Mouse (Mus musculus) megakaryocyte-erythroid progenitor cell, adult 5 weeks (primary cell): ENCODE measurements around the gene Tm6sf1. TPM values are rescaled to one million over a fixed set of nuclear protein-coding genes. Genes with fewer than 3 reads are reported as not detected.

Experiments used
- polyA plus RNA-seq: library from polyadenylated mRNA; stranded (reverse); fragments of >175 nt; gene quantifications from 2 replicates; pipeline ENCODE4 v1.2.3, GENCODE M21; 2012

The Tm6sf1 gene
- polyA plus RNA-seq: 104 and 113 TPM in 2 replicates

DNA sequence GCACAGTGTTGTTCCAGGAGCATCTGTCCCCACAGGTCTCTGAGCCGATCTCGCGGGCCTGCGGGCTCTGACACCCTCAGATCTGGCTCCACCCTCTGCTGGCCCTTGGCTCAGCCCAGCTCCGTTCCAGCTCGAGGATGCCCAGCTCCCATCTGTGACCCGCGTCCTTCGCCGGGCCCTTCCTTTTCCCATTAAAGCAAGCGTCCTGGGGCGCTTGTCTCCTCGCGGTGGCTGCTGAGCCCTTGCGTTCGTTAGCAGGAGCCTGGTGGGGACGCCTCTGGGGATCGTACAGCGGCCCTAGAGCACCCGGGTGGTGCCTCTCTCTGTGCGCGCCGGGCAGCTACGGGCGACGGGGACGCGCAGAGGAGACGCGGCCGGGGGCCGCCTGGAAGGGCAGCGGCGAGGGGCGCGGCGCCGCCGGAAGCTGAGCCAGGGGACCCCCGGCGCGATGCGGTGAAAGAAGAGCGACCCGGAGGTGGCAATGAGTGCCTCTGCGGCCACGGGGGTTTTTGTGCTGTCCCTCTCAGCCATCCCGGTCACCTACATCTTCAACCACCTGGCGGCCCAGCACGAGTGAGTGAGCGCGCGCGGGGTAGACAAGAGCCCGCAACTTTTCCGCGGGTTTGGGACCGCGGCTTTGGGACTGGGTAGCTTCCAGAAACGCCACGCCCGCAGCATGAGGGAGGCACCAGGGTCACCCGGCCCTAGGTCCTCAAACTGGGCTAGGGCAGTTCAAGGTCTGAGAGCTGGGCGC, at the start of gene Tm6sf1:
Tm6sf1 (plus strand) TSS at position 34 of the 754 bp plus-strand sequence.

DNA sequence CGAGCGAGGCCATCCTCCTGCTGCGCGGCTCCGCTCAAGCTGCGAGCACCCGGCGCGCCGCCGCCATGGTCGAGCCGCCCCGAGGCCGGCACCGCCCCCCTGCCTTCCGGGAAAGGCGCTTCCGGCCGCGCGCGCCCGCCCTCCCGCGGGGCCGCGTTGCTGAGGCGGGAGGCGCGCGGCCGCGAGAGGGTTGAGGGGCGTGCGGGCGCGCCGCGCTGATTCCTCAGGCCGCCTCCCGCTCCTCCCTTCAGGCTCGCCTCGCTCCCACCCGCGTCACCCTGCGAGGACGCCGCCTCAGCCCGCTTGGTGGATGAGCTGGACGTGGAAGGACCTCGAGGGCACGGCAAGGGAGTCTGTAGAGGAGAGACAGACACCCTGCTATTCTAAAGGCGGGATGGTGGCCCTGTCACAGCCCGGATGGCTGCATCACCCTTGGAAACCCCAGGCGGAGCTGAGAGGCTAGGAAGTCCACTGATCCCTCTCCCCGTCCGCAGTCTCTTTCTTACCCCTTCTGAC, 29.4 kb upstream of the Tm6sf1 start, which contains the start of gene Btbd1:
Btbd1 (minus strand) TSS at position 53 of the 516 bp plus-strand sequence.

DNA sequence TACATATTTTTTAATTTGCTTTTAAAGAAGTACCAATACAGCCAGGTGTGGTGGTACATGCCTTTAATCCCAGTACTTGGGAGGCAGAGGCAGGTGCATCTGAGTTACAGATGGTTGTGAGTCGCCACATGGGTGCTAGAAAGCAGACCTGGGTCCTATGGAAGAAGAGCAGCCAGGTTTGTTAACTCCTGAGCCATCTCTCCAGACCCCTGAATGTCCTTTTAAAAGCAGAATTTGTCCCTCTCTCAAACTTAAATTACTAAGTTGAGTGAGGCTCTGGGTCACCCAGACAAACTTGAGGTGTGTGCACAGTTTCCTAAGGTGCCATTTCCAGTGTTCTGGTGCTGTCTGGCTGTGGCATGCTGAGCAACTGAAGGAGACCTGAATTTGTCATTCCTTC, 3.1 kb upstream of the Tm6sf1 start, which contains the start of gene Gm10160:
Gm10160 (minus strand) TSS at position 101 of the 400 bp plus-strand sequence.

Other genes with a start within 250 kb of the Tm6sf1 start
- 1.5 and 2.8 TPM in 2 replicates for gene Homer2, start 151.5 kb upstream of the Tm6sf1 start, polyA plus RNA-seq
- gene Ramac, start 96.1 kb upstream of the Tm6sf1 start, polyA plus RNA-seq: 34.3 and 44.4 TPM in 2 replicates
- gene 3110040N11Rik, start 69.5 kb upstream of the Tm6sf1 start, polyA plus RNA-seq: 23.8 and 25.7 TPM in 2 replicates
- gene Btbd1, start 29.6 kb upstream of the Tm6sf1 start, polyA plus RNA-seq: 9.3 and 9.7 TPM in 2 replicates
- not detected in 2 replicates for gene Gm10160, start 3.2 kb upstream of the Tm6sf1 start, polyA plus RNA-seq
- gene Hdgfl3, start 75.5 kb downstream of the Tm6sf1 start, polyA plus RNA-seq: 0.43 and 1.1 TPM in 2 replicates
- gene Bnc1, start 133.3 kb downstream of the Tm6sf1 start, polyA plus RNA-seq: not detected in 2 replicates